Mouse (Mus musculus) large intestine, adult 2 months (tissue): ENCODE results near the gene Lcn2. TPM values are rescaled to one million over a fixed set of nuclear protein-coding genes. Genes with fewer than 3 reads are reported as not detected.

Experiments
- DNase-seq: peaks from one replicate; pipeline ENCODE4 v3.0.0-alpha.2; 2012; ENCODE audit warnings: low read depth, low spot score
- WGBS: fragments of 180-500 bp; shearing (Covaris S2); methylation state at CpG from one replicate; pipeline ENCODE4 v1.1.7; 2018; 5-methylcytosine and 5-hydroxymethylcytosine counted together
- polyA plus RNA-seq: library from polyadenylated mRNA; depleted of rRNA; stranded (reverse); fragments of >200 nt; gene quantifications from 2 replicates; pipeline ENCODE4 v1.2.3, GENCODE M21; 2012; rRNA removed

The Lcn2 gene
- polyA plus RNA-seq, 1 experiment, result 18.0 TPM

- 36% methylated on average over 13 of the region's 13 CpGs for WGBS
- no peak for DNase-seq
Measured at GRCm38 (mm10) chr2:32350471-32351051, 37.5 kb downstream of the Lcn2 start.

- WGBS, result 67% methylated on average over 8 of the region's 8 CpGs
- DNase-seq, result no peak
Measured at GRCm38 (mm10) chr2:32349625-32350255, 38.3 kb downstream of the Lcn2 start.

- DNase-seq, result no peak
- 76% methylated on average over 11 of the region's 11 CpGs for WGBS
Measured at GRCm38 (mm10) chr2:32348311-32348710, 39.7 kb downstream of the Lcn2 start.

- WGBS, result 88% methylated on average over 6 of the region's 6 CpGs
- no peak for DNase-seq
Measured at GRCm38 (mm10) chr2:32347019-32347418, 41.0 kb downstream of the Lcn2 start.

GRCm38 (mm10) chr2:32344598-32345321, 43.3 kb downstream of the Lcn2 start:
- no peak for DNase-seq
- 68% methylated on average over 14 of the region's 14 CpGs for WGBS

- no peak for DNase-seq
- 85% methylated on average over 10 of the region's 10 CpGs for WGBS
Measured at GRCm38 (mm10) chr2:32344056-32344455, 44.0 kb downstream of the Lcn2 start.

GRCm38 (mm10) chr2:32343351-32343671, 44.7 kb downstream of the Lcn2 start:
- WGBS, result 99% methylated on average over 2 of the region's 2 CpGs
- DNase-seq, result no peak

- 49% methylated on average over 6 of the region's 6 CpGs for WGBS
- DNase-seq, result no peak
Measured at GRCm38 (mm10) chr2:32342539-32343350, 45.3 kb downstream of the Lcn2 start.

- 84% methylated on average over 4 of the region's 4 CpGs for WGBS
- DNase-seq, result no peak
Measured at GRCm38 (mm10) chr2:32342039-32342438, 46.0 kb downstream of the Lcn2 start.

GRCm38 (mm10) chr2:32341634-32341939, 46.5 kb downstream of the Lcn2 start:
- WGBS, result 81% methylated on average over 4 of the region's 4 CpGs

GRCm38 (mm10) chr2:32340836-32341633, 47.0 kb downstream of the Lcn2 start:
- no peak for DNase-seq
- 81% methylated on average over 13 of the region's 13 CpGs for WGBS

More at GRCm38 (mm10) chr2:32341634-32341939, 46.5 kb downstream of the Lcn2 start:
- no peak for DNase-seq

GRCm38 (mm10) chr2:32339912-32340642, 48.0 kb downstream of the Lcn2 start:
- no peak for DNase-seq
- WGBS, result 59% methylated on average over 26 of the region's 26 CpGs

GRCm38 (mm10) chr2:32335888-32336287, 52.2 kb downstream of the Lcn2 start:
- no peak for DNase-seq
- 48% methylated on average over 15 of the region's 15 CpGs for WGBS

Other genes with a start within 250 kb of the Lcn2 start
- 13.3 and 17.0 TPM in 2 replicates for gene Prrc2b, start 237.2 kb downstream of the Lcn2 start, polyA plus RNA-seq
- gene Pomt1, start 151.7 kb downstream of the Lcn2 start, polyA plus RNA-seq, result 18.8 and 27.7 TPM in 2 replicates
- 56.3 and 76.8 TPM in 2 replicates for gene Uck1, start 128.1 kb downstream of the Lcn2 start, polyA plus RNA-seq
- gene Golga2, start 100.9 kb downstream of the Lcn2 start, polyA plus RNA-seq, result 26.0 and 30.7 TPM in 2 replicates
- 155 and 159 TPM in 2 replicates for gene Swi5, start 100.2 kb downstream of the Lcn2 start, polyA plus RNA-seq
- gene Ciz1, start 35.9 kb downstream of the Lcn2 start, polyA plus RNA-seq, result 102 and 176 TPM in 2 replicates
- 100 and 165 TPM in 2 replicates for gene Dnm1, start 34.9 kb downstream of the Lcn2 start, polyA plus RNA-seq
- 103 and 107 TPM in 2 replicates for gene 1110008P14Rik, start 6.3 kb downstream of the Lcn2 start, polyA plus RNA-seq
- 50.3 and 63.9 TPM in 2 replicates for gene Ptges2, start 7.6 kb upstream of the Lcn2 start, polyA plus RNA-seq
- 3.8 and 4.3 TPM in 2 replicates for gene Naif1, start 62.2 kb upstream of the Lcn2 start, polyA plus RNA-seq
- 22.8 and 25.4 TPM in 2 replicates for gene Slc25a25, start 63.2 kb upstream of the Lcn2 start, polyA plus RNA-seq
- gene Fam102a, start 147.1 kb upstream of the Lcn2 start, polyA plus RNA-seq, result 37.4 and 44.5 TPM in 2 replicates
- gene Dpm2, start 182.6 kb upstream of the Lcn2 start, polyA plus RNA-seq, result 149 and 160 TPM in 2 replicates
- gene Pip5kl1, start 186.5 kb upstream of the Lcn2 start, polyA plus RNA-seq, result 0.11 and 0.48 TPM in 2 replicates
- gene 9430097D07Rik, start 187.4 kb upstream of the Lcn2 start, polyA plus RNA-seq, result 0.05 TPM in 1 of 2 replicates, not detected in the other
- 7.7 and 8.4 TPM in 2 replicates for gene St6galnac4, start 198.8 kb upstream of the Lcn2 start, polyA plus RNA-seq
- 15.7 and 16.3 TPM in 2 replicates for gene St6galnac6, start 211.5 kb upstream of the Lcn2 start, polyA plus RNA-seq
- 5.9 and 9.1 TPM in 2 replicates for gene Ak1, start 233.5 kb upstream of the Lcn2 start, polyA plus RNA-seq